Mouse (Mus musculus) embryo, embryonic 10.5 days (tissue): Measurements from ENCODE around the gene Amz2.

ENCODE experiments used
- DNase-seq: peaks from one replicate; pipeline ENCODE4 v3.0.0-alpha.2; 2015; ENCODE audit warnings: low spot score

Amz2 gene

GRCm38 (mm10) chr11:109425392-109426271 is at the start of gene Amz2:
TSS of gene Amz2 (plus strand) at chr11:109425946.
- DNase-seq = peak; percentile 100

DNA sequence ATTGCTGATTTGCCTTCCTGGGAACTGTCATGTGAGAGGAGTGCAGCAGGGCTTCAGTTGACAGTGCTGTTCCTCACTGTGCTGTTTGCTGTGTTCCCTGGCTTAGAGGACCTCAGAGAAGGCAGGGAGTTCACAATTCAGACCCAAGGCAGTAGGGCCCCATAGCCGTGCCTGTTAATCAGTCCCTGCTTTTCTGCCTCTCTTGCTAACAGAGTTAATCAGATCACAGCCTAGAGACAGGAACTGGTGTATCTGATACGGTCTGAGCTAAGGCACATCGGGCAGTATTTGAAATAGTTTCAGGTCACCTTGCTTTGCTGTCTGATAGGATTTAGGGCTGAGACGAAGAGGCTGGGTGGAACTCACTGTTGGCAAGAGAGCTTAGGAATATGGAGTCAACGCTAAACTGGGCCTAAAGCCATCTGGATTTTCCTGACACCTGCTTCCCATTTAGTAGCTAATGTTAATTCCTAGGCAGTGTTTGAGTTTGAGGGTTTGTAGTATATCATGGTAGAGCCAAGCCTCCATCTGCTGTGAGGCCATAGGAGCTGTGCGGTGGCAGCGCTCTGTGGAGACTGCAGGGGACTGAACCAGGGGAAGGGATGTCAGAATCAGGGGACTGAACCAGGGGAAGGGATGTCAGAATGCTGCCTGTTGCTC is 49.1 kb upstream of the Amz2 start:
- DNase-seq = peak; percentile 22

DNA sequence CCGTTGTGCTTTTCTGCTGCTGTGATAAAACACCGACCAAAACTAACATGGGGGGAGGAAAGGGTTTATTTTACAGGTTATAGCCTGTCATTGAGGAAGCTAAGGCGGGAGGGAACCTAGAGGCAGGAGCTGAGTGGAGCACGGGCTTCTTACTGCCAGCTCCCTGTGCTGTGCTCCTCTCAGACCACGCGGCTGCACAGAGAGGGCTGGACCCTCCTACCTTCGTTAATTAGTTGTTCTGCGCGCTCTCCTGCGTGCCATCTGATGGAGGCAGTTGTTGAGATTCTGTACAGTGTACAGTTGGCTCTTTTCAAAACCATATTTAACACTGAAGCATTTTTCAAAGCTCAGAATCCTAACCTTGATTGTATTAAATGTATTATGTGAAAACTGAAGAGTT is 48.3 kb upstream of the Amz2 start:
- DNase-seq = no peak

GRCm38 (mm10) chr11:109378051-109378450 is 47.7 kb upstream of the Amz2 start:
- no peak for DNase-seq

DNA sequence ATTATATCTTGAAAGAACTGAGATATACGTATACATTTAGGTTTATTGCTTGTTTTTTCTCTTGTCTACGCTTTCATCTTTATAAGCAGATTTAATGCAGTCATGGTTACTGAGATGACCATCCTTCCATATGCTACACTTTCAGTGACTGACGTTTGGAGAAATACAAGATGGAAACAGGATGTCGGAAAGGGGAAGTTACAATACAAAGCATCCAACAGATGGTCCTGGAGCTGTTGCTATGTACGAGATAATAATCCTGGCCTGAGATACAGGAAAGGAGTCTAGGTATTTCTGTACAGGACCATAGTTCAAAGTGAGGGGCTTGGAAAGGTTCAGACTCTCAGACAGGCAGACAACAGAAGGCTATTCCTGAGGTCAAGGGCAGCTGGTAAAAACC is 45.1 kb upstream of the Amz2 start:
- no peak for DNase-seq

DNA sequence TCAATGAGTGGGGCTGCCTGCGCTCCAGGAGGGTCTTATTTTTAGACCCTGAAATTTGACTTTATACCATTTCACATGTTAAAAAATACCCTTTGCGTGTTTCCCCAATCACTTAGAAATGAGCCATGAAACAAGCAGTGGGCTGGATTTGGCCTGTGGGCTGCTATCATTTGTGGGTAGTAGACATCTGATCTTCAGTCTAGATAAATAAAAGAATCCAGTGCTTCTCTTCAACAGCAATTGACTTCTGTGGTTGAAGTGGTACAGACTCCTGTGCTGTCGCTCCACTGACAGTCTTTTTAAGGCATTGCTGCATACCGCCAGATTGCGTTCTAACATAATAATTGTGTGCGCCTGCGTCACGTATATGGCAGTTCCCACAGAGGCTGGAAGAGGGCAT is 40.5 kb upstream of the Amz2 start:
- no peak for DNase-seq

- DNase-seq = no peak
These were observed 36.7 kb upstream of the Amz2 start for GRCm38 (mm10) chr11:109389046-109389445.

- no peak for DNase-seq
These were observed 34.5 kb upstream of the Amz2 start for GRCm38 (mm10) chr11:109391200-109391599.

- peak; percentile 33 for DNase-seq
These were observed 34.0 kb upstream of the Amz2 start for GRCm38 (mm10) chr11:109391760-109392159.

DNA sequence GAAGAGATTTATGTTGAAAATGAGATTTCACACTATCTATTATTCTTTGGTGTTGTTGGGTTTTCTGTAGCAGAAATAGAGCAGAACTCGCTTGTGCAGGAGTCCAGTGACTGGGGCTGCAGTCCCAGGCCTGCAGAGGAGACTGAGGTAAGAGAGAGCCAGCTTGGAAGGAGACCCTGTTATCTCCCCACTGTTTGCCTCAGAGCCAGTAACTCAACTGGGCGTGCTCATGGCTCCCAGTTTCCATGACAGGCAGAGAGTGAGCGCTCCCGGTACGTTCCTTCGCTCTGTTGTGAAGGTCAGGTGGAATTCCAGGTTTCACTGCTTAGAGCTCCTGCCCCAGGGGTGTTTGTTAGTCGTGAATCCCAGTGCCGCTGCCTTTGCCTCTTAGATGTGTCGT is 33.1 kb upstream of the Amz2 start:
- no peak for DNase-seq

GRCm38 (mm10) chr11:109394758-109395157 is 31.0 kb upstream of the Amz2 start:
- DNase-seq = no peak

GRCm38 (mm10) chr11:109395291-109395690 is 30.5 kb upstream of the Amz2 start:
- no peak for DNase-seq

- DNase-seq = no peak
These were observed 19.3 kb upstream of the Amz2 start for GRCm38 (mm10) chr11:109406431-109406830.

DNA sequence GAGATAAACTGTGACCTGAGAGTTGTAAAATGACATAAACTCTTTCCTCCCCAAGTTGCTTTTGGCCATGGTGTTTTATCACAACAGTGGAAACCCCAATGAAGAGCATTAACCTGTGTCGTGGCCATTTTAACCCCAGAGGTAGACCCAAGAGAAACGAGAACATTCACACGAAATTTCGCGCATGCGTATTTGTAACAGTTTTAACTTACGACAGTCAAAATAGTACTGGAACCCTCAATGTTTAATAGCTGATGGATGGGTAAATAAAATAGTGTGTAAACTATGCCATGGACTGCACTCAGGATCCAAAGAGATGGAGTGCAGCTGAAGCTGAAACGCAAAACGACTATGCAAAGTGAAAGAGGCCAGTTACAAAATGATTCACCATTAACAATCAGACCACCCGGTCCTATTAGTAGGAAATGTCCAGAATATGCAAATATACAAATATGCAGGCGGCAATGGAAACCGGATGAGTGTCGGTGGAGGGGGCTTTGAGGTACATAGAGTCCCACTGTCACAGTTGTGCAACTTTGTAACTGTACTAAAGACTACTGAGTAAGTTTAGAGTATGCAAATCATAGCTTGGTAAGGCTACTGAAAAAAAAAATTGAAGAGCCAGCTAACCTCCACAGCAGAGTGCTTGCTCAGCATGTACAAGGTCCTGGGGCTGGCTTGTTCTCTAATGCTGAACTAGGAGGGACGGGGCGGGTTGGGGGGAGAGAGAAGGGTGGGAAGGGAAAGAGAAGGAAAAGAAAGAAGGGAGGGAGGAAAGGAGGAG is 15.4 kb upstream of the Amz2 start:
- no peak for DNase-seq

DNA sequence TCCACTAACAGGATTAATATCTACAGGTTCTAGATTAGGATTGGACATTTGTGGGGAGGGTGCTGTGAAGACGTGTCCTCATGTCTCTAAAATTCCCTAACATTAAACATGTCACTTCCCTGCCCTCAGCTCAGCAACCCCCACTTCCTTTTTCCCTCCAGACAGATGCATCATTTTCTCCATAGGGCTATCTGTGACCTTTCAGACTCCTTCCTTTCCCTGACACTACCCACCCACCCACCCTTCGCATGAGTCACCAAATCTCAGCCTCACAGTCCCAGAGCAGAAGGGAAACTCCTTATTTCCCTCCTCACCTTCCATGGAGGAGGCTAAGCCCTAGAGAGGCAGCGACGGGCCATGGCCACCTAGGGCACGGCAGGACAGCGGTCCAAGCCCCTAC is 12.1 kb upstream of the Amz2 start, which contains the start of gene 9930022D16Rik:
Gene 9930022D16Rik (plus strand): TSS at position 301 of the 400 bp plus-strand sequence.
- no peak for DNase-seq

DNA sequence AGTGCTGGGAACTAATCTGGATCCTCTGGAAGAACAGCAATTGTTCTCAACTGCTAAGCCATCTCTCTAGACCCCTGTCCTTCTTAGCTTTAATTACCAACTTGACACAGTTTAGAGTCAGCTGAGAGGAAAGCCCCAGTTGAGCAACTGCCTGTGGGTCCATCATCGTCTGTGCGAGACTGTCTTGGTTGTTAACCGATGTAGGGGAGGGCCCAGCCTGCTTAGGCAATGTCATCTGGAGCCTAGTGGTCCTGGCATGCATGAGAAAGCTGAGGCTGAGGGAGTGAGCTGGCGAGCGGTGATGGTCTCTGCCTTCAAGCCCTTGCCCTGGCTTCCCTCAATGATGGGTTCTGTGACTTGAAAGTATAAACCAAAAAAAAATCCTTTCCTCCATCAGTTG is 10.9 kb upstream of the Amz2 start:
- no peak for DNase-seq

GRCm38 (mm10) chr11:109416709-109417420 is 8.9 kb upstream of the Amz2 start:
- no peak for DNase-seq

GRCm38 (mm10) chr11:109417472-109418040 is 8.2 kb upstream of the Amz2 start:
- no peak for DNase-seq

DNA sequence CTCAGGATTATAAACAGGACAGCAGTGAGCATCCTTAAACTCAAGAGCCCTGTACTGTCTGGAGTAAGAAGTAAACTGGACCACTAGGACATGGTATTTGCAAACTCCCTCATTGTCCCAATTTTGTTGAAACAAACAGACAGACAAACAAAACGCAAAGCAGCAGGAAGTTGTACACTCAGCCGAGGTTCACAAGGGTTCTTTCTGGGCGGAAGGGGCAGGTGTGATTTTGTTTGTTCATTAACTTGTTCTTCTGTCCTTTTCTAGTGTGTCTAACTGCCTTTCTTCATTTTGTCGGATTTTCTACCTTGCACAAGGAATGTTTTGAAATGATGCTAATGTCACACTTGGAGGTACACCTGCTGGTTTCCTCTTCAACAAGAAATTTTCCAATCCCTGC is 6.3 kb upstream of the Amz2 start:
- no peak for DNase-seq

DNA sequence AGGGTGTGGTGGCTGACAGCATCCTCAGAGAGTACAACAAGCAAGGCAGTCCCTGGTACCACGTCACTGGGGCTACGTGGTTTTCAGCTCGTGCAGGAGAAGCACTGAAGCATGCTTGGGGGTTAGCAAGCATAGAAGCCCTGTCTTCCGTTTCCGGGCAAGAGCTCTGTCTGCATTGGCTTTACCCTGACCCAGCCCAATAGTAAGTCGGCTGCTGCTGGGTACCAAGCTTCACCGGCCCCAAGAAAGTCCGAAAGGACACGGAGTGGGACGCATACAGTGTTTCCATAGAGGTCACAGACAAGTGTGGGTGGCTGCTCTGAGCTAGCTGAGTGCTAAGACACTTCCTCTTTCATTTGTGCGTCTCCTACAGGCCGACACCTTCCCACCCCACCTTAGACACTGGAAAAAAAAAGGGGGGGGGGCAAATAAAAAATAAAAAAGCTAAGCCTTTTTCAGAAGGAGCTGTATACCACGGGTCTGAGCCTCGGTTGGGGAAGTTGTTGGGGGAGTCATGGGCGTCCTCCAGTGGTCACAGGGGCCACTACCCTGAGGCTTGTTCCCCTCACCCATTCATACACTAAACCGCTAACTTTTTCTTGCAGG is 5.7 kb upstream of the Amz2 start:
- no peak for DNase-seq

GRCm38 (mm10) chr11:109420567-109420962 is 5.2 kb upstream of the Amz2 start:
- DNase-seq = no peak
